Mouse (Mus musculus) kidney, postnatal 10 days (tissue): Measurements from ENCODE around the gene Fam168a.
"Not testable (repeated sequence)": the region's sequence is repeated elsewhere in the genome, so short reads cannot be mapped to it uniquely, and the experiment has no call there.

ENCODE experiments used
- DNase-seq: peaks from one replicate; pipeline ENCODE4 v3.0.0; 2021; ENCODE audit warnings: mixed read lengths

Gene Fam168a

DNA sequence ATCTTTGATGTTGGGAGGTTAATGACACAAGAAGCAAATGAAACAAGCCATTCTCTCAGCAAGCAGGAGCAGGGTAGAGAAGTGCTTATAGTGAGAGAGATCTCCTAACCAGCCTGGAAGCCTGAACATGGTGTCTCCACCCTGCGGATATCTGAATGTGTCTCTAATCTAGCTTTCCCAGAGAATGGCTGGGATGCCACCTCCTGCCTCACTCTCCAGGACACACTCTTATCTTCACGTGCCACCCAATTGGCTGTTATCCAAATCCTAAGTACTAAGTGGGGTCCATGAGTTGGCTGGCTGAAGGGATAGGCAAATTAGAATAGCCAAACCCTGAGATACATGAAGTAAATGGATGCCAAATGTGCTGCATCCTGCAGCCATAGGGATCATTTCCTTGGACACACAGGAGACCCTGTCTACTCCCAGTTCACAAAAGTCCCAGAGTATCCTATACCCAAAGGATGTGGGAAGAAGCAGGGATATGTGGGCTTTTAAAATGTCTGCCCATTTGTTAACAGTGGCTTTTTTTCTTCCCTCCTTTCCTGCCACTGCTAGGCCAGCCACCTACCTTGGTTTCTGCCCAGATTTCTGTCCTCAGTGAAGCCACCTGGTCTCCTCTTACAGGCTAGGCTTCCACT lies 138.1 kb downstream of the Fam168a start:
- no peak for DNase-seq

DNA sequence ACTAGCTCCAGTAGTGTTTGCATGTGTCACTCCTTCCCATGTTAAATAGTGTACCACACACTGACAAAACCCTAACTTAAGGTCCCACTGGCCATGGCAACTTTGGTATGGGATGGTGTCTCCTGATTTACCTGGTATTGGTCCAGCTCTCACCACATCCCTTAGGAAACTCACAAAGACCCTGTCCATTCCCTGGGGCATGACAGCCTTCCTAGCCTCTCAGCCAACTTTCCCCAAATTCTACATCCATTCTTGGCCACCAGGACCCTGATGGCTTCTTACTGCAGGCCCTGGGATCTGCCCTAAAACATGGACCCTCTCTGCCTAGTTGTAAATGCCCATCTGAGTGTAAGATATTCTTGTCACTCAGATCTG lies 138.6 kb downstream of the Fam168a start:
- DNase-seq = no peak

DNA sequence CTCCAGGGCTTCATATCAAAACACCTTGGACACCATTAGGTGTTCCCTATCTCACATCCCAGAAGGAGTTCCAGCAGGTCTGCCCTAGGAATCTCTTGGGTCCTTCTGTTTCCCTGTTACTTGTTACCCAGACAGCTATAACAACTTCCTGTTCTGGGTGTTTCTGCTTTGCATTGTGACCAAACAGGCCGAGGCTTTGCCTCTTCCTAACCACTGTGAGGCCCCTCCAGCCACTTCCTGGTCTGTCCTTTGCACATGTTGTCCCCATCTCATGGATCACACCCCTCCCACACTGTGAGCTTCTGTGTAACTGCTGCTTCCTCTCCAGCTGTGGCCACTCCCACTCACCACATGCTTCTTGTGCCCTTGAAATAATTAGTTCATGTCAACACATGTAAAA lies 139.0 kb downstream of the Fam168a start:
- DNase-seq = peak; percentile 69

DNA sequence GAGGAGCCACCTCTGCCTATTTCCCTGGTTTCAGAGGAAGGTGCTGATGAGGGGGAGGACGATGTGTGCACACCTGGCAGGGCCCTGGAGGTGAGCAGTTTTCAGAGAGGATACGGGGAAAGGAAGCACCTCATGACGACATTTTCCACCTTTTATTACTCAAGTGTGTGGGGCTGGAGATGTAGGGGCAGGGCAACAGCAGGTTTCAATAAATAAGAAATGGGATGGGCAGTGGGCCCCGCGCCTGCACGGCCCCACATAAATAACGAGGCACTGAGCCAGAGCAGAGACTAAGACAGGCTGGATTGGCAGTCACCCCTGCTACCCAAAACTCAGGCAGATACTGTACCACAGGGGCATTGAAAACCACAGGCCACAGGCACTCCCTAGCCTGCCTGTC lies 139.6 kb downstream of the Fam168a start:
- DNase-seq = not testable (repeated sequence)

DNA sequence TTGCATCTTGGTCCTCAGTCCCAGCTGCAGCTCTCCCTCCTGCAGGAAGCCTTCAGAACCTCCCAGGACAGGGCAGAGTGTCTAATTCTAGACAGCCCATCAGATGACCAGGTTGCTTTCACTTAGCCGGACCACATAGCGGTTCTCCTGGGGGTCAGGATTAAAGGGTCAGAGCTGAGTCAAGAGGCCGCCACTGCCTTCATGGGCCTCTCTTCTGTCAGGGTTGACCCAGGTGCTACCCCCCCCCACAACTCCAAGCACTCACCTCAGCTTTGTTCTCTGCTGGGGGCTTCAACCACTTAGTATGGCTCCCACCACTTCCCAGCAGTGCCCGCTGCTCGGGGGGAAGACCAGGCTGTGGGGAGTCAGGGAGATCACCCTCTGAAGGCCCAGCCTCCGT lies 140.7 kb downstream of the Fam168a start:
- DNase-seq = no peak

DNA sequence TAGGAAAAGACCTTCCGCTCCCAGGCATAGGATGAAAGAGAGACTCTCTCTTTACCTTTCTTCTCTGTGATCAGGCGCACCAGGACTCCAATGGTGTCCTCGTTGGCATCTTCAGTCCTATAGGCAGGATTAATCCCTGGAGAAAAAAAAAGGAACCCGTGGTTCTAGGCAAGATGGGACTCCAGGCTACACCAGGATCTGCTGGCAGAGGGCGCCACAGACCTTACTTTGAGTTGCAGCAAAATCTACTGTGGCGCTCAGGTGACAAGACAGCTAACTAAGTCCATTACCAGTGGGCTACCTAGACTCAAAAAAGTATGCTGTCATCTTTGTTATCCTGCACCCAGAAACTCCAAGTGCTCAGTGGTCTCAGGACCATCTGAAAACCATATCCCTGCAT lies 142.3 kb downstream of the Fam168a start:
- peak; percentile 90 for DNase-seq

DNA sequence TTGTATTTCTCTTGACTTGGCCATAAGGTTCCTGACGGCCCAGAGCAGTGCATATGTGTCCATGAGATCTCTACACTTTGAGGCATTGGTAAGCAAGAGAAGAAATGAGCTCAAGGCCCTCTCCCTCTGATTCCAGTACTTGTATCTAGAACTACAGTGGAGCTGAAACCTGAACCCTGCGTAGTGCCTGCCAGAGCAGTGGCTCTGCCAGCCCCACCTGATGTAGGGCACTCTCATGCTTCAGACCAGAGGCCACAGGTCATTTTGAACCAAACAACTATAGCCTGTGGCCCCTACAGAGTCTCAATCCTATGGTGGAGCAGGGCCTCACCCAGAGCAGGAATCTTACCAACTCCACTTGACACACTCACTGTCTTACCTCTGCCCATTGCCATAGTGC lies 143.1 kb downstream of the Fam168a start:
- DNase-seq = no peak

DNA sequence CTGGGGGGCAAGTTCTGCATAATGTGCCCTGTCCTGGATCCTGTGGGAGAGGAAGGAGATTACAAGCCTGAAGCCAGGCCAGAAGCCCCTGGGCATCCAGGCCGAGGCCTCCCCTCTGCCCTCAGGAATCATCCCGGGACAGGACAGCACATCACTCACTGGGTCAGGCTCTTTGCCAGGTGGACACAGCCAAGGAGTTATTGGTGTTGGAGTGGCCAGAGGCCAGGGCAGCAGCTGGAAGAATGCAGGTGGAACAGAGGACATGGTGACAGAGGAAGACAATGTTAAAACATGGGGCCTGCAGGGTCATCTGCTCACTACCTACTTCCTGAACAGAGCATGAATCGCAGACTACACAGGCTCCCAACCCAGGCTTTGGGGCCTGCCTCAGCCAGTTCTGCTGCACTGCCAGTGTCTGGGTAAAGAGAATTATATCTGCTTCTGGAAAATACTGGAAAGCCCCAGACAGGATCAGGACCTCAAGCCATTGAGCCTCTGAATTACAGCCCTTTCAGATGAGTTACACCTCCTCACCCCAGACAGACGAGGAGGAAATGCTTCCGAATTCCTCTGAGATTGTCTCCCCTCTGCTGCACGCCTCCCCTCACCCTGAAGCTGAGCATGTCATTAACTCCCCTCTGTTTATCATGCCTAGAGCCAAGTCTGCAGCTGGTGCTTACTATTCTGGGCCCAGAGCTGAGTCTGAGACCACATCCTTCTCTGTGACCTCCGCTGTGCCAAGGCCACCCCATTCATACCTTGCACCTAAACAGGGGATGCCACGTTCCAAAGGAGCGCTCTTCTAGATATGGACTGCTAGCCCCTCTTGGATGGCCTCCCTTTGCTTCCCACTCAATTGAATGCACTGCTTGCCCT lies 145.3 kb downstream of the Fam168a start:
- peak; percentile 50 for DNase-seq

DNA sequence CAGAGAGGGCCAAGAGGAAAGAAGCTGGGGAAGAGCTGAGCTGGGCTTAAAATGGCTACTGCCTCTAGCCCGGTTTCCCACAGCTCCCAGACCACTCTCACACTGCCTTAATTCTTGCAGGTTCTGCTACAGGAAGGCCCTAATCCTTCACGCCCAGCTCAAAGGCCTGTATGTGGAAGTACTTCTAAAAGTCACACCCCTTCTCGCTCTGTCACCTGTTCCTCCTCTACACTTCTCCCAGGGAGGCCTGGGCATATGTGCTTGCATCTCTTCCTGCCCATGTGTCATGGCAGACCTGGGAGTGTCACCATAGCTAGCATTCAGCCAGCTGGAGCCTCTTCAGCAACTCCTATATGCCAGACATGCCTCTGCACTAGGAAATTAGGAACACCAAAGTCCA lies 147.0 kb downstream of the Fam168a start:
- no peak for DNase-seq

DNA sequence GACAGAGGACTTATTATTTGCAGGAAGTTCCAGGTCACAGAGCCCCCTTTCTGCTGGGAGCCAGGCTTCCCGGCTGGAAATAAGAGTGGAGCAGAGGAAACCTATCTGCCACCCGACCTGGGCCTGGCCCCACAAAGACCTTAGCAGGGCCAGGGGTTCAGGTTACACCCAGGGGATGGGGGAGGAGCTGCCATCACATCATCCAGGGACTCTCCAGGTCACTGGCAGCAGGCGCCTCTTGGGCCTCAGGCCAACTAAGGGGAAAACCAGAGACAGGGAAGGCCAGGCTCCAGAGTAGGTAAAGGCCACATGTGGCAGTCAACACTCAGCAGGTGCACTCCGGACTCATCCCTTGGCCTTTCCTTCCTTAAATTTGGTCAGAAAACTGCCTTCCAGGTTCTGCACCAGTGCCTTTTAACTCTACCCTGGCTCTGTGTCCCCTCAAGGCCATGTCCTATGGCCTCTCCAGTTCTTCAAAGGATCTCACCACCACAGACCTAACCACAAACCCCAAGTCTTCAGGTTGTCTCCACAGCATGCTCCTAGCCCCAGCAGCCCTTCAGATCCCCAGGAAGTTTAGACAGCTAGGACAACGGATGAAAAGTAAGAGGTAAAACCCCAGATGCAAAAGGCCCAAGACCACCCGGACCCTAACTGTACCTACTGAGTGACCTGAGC lies 147.8 kb downstream of the Fam168a start:
- DNase-seq = no peak

DNA sequence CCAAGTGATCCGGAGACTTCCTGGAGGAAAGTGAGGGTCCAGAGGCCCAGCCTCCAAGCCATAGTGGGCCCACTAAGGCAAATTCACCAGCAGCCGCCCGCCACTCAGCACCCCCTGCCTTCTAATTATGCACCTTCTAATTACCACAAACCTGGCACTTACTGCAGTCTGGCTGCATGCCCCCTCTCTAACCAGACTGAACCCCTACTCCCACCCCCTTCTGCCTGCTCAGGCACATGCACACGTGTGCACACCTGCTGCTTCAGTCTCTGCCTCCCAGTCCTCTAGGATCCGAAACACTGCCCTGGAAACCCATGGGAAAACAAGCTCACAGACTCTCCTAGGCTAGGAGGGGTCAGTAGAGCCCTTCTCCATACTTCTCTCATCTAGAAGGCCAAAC lies 148.4 kb downstream of the Fam168a start:
- no peak for DNase-seq

DNA sequence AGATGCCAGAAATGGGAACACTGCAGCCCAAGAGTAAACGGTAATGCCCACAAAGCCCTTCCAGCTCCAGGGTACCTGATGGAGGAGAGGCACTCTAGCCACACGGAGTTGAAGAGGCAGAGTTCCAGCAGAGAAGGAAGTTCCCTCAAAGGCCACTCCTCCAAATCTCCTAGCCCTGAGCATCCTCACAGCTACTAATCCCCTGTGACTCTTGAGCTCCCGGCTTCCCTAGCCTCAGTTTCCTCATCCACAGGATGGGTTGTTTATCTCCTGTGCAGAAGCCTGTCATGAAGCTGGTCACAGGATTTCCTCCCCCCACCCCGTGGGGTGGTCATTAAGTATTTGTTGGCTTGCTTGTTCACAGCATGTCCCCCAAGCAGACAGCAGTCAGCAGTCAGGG lies 148.9 kb downstream of the Fam168a start:
- no peak for DNase-seq

DNA sequence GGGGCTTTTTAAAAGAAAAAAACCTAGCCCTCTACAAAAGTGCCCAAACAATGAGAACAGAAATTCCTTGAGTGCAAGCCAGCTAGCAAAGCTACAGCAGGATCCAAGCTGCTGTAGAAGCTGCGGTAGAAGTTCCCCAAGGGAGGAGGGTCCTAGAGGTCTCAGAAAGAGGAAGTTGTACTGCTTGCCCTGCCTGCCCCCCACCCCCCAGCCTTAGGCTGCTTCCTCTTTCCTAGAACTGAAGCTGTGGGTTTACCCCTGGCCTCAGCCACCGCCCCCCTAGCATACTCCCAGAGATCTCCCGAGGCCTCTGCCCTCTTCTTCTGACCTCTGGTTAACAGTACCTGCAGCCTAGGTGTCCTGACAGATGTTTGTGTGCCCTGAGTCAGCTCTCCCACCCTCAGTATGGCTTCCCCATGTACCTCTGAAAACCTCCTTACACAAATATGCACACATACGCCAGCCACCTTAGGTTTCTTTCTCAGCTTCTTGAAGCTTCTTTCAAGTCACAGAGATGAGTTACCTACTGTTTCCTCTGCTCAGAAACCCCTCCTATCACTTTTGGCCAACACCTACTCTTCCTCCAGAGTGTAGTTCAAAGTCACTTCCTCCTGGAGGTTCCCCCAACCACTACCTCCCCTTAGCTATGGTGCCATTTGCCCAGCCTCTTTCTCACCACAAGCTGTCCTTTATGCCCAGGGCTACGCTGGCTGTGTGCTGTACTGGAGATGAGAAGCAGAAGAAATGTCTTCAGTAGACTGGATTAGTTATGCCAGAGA lies 149.5 kb downstream of the Fam168a start:
- DNase-seq = peak; percentile 73

DNA sequence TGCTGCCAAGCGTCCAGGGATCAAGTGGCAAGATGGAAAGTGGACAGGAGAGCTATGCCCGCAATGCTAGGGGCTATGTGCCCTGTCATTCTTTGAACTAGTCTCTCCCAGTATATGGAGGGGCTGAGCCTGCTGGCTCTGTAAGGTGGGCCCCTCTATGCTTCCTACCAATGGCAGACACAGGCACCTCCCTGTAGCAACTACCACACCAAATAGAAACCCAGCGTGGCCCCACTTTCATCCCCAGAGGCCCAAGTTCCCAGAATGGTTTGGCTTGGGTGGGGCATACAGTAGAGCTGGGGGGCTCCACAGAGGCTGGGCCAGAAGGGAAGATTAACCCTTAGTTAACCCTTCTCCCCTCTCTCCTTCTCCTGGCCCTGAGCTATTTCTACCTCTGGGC lies 154.0 kb downstream of the Fam168a start:
- DNase-seq = no peak

DNA sequence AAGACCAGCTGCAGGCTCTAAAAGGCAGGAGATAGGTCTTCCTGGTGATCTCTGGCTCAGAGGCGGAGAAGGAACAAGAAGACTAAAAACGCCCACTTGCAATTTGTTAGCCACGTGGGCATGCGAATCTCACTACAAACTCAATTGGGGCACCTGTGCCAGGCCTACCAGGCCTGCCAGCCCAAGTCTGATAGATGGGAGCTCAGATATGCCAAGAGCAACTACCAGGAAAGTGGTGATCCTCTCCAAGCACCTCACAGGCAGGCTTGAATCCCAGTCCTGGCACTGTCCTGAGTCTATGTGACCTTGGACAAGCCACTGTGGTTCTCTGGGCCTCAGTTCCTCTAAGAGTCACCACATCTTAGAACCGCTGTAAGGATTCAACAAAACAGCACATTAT lies 154.8 kb downstream of the Fam168a start:
- no peak for DNase-seq

DNA sequence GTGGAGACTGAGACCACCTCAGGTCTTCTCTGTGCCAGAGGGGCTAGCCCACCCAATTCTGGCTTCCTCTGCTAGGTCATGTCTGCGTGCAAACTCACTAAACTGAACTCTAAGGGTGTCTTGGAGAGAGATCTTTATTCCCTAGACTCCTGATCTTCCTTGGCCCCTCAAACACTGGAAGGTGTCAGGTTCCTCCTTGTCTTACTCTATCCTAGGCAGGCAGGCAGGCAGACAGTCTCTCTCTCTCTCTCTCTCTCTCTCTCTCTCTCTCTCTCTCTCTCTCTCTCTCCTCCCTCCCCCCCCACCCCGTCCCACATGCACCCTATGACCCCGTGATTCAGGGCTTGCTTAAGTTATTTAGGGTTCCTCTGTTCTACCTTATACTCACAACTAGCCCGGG lies 155.9 kb downstream of the Fam168a start:
- no peak for DNase-seq

DNA sequence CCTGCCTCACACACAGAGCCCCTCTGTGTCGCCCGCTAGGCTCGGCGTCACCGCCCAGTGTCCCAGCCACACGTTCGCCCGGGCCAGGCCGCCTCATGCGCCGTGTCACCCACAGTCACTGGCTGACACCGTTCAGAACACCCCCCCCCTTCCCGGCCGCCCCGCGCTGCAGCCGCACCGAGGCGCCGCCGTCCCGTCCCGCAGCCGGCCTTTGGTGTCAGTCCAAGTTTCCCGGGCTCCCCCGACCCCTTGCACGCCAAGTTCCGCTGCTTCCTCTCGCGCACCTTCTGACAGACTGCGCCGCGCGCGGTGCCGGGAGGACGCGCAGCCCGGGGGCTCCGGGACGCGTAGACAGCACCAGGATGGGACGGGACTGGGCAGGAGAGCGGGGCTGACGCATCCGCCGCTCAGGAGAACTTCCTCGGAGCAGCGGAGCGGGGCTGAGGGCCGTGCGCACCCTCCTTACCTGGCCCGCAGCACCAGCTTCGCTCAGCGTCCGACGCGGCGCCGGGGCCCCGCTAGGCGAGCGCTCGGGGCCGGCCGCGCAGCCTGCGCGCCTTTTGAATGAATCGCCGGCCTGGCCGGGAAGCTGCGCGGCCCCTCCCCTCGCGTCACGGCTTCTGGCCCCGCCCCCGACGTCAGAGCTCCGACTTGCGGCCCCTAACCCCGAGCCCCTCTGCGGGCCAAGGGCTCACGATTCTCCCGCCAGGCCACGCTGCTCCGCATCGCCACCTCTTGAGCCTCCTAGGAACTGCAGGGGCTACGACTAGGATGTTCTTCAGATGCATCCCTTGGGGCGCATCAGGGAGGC lies 156.6 kb downstream of the Fam168a start, which contains the start of gene Relt:
Gene Relt, minus strand, starts transcription at position 619 of the 811 bp plus-strand sequence.
- DNase-seq = peak; percentile 98

DNA sequence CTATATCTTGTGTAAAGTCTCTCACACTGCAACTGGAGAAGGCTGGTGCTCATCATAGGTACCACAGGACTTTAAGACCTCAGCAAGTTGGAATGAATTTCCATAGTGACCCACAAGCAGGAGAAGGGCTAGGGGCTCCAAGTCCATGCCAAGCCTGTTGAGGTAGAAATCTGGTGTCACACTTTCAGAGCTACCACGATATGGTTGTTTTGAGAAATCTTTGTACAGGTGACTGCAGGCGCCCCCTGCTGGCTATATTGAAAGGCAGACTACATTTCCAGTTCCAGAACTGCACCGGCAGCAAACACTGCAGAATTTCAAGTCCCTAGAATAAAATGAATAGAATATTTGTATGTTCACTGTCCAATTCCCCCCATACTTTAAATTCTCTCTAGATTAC lies 160.2 kb downstream of the Fam168a start:
- peak; percentile 84 for DNase-seq

DNA sequence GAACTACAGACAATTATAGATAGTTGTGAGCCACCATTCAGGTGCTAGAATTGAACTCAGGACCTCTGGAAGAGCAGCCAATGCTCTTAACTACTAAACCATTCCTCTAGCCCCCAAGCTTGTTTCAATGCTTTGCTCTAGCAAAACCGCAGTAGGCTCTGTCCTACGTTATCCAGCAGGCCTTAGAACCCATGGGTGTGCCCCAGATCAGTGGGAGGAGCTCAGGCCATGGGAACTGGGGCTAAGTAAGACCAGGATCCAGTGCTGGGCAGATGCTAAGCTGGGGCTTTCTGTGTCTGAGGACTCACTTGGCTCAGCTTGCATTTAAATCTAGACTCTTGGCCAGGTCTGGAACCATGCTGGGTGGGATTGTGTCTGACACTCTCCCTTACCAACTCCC lies 161.1 kb downstream of the Fam168a start:
- DNase-seq = no peak

DNA sequence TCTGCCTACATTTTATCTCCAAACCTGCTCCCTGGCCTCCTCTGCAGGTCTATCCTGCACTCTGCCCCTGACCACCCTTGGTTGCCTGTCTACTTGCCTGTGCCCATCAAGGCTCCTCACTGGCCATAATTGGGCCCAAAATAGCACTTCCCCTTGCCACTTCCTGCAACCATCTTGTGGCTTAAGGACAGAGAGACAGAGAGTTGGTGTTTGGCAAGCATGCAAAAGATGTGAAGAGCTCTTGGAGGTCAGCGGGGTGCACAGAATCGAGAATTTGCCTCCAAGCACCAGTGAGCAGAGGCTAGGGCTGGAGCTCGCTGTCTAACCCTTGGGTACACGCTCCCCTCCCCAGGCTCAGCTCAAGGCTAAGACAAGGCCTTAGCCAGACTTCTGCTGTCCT lies 162.1 kb downstream of the Fam168a start:
- DNase-seq = no peak

DNA sequence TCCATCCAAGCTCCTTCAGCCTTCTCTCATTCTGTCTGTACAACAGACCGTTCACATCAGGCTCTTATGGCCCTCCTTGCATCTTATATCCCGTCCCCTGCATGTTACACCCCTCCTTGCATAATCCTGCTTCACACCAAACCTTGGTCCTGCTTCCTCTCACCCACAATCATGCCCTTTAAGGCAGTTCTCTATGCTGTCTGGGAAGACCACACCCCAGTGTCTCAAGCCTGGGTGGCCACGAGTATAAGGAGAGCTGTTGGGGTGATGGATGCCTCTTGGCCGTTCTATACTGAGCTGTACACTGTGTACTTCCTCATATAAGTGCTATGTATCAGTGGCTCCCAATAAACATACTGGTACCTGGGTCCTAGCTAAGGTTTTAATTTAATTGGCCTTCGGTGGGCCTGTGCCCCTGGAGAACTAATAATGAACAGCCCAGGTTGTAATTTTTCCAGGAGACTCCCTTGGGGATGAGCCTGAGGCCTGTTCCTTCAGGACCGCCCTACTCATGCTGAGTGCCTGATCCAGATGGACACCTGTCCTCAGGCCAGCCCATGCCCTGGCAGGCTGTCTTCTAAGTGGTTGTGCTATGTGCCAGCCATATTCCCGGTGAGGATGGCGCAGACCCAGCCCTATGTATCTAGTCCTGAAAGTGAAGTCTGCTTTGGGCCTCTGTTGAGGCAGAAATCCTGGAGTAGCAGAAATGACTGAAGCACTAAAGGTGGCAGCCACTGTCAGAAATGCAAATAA lies 163.6 kb downstream of the Fam168a start:
- DNase-seq = no peak
